Mouse (Mus musculus): ENCODE measurements at regions not wholly inside any gene's neighbourhood (a gene's known extent, or its start where the extent isn't known, plus 50 kb on each side); places are given as distances from the start of the nearest gene placed in this dataset.

- H3K9me3 ChIP-seq (replicated peaks; ENCODE audit: low read length): peaks cover 53% of the 10 kb centered on the region
- dilution Hi-C loops (cut with MboI; ENCODE audit: extremely low pct_ligation_motif_present, extremely low pct_unique_long_range_greater_than_20kb, low sequenced_read_pairs): no loop called here
Observed at GRCm38 (mm10) chr9:98140546-98140945, 107.6 kb upstream of the Clstn2 start.

GRCm38 (mm10) chr9:98142121-98142520 is 109.1 kb upstream of the Clstn2 start:
- no peak overlapping the region for H3K27ac ChIP-seq (ENCODE audit: insufficient read depth, low read depth)
- H3K4me3 ChIP-seq (replicated peaks in 1 of 3; ENCODE audit: low read depth in 2 of 3, low read length in 2 of 3, poor library complexity in 1 of 3): no peak overlapping the region
- in situ Hi-C loops (cut with MboI; ENCODE audit: low pct_ligation_motif_present, low pct_unique_long_range_greater_than_20kb, low sequenced_read_pairs): no loop called here
- no peaks in the 10 kb centered on the region for H3K36me3 ChIP-seq (replicated peaks in 1 of 2; ENCODE audit: control insufficient read depth in 1 of 2, insufficient read depth in 1 of 2, low read length in 1 of 2)
- H3K9me3 ChIP-seq (replicated peaks; ENCODE audit: low read length): peaks cover 53% of the 10 kb centered on the region
- no peaks in the 10 kb centered on the region for H3K4me1 ChIP-seq (ENCODE audit: control insufficient read depth in 1 of 2, insufficient read depth in 2 of 2)
- no peak overlapping the region for H3K9ac ChIP-seq (ENCODE audit: insufficient read depth, low read depth)
- no peaks in the 10 kb centered on the region for H3K27me3 ChIP-seq (replicated peaks)
- no peaks in the 10 kb centered on the region for H3K79me2 ChIP-seq (replicated peaks; ENCODE audit: control insufficient read depth, extremely low read depth, insufficient read depth, poor library complexity, severe bottlenecking)
- dilution Hi-C loops (cut with MboI; ENCODE audit: extremely low pct_ligation_motif_present, extremely low pct_unique_long_range_greater_than_20kb, low sequenced_read_pairs): no loop called here
- H3K4me2 ChIP-seq (ENCODE audit: insufficient read depth, low read depth, poor library complexity, severe bottlenecking): no peak overlapping the region
- no peak for DNase-seq (ENCODE audit: extremely low read depth)
- TF ChIP-seq MEF2A (IDR thresholded peaks at IDR 0.05; ENCODE audit: borderline replicate concordance, low read depth, low read length) (no peak), CHD2 (IDR thresholded peaks at IDR 0.05; ENCODE audit: low read length) (no peak), MXI1 (IDR thresholded peaks at IDR 0.05; ENCODE audit: low read depth, low read length) (no peak), ZNF384 (IDR thresholded peaks at IDR 0.05; ENCODE audit: low read depth, low read length) (no peak), KAT2A (IDR thresholded peaks at IDR 0.05; ENCODE audit: insufficient replicate concordance, low read length) (no peak), NELFE (IDR thresholded peaks at IDR 0.05; ENCODE audit: low read depth, low read length) (no peak), ZMIZ1 (IDR thresholded peaks at IDR 0.05; ENCODE audit: low read depth, low read length) (no peak), SIN3A (IDR thresholded peaks at IDR 0.05; ENCODE audit: low read length) (no peak), MAFK (IDR thresholded peaks at IDR 0.05; ENCODE audit: insufficient replicate concordance, low read length) (no peak), POLR2AphosphoS2 (IDR thresholded peaks at IDR 0.05; ENCODE audit: low read depth, low read length) (no peak), IRF4 (IDR thresholded peaks at IDR 0.05; ENCODE audit: low read depth, low read length) (no peak), MAX (IDR thresholded peaks at IDR 0.05; ENCODE audit: low read length) (no peak), ZC3H11A (IDR thresholded peaks at IDR 0.05; ENCODE audit: low read depth, low read length) (no peak)

More at GRCm38 (mm10) chr9:98140546-98140945, 107.6 kb upstream of the Clstn2 start:
- DNase-seq (ENCODE audit: extremely low read depth): no peak
- Histone ChIP-seq H3K27ac (ENCODE audit: insufficient read depth, low read depth) (no peak overlapping the region), H3K36me3 (replicated peaks in 1 of 2; ENCODE audit: control insufficient read depth in 1 of 2, insufficient read depth in 1 of 2, low read length in 1 of 2) (no peaks in the 10 kb centered on the region), H3K9ac (ENCODE audit: insufficient read depth, low read depth) (no peak overlapping the region), H3K4me2 (ENCODE audit: insufficient read depth, low read depth, poor library complexity, severe bottlenecking) (no peak overlapping the region), H3K27me3 (replicated peaks) (no peaks in the 10 kb centered on the region), H3K79me2 (replicated peaks; ENCODE audit: control insufficient read depth, extremely low read depth, insufficient read depth, poor library complexity, severe bottlenecking) (no peaks in the 10 kb centered on the region), H3K4me1 (ENCODE audit: control insufficient read depth in 1 of 2, insufficient read depth in 2 of 2) (no peaks in the 10 kb centered on the region), H3K4me3 (replicated peaks in 1 of 3; ENCODE audit: low read depth in 2 of 3, low read length in 2 of 3, poor library complexity in 1 of 3) (no peak overlapping the region)
- in situ Hi-C loops (cut with MboI; ENCODE audit: low pct_ligation_motif_present, low pct_unique_long_range_greater_than_20kb, low sequenced_read_pairs): no loop called here
- TF ChIP-seq TBP (conservative IDR thresholded peaks at IDR 0.05; ENCODE audit: low read depth, low read length) (no peak), ZC3H11A (IDR thresholded peaks at IDR 0.05; ENCODE audit: low read depth, low read length) (no peak), KAT2A (IDR thresholded peaks at IDR 0.05; ENCODE audit: insufficient replicate concordance, low read length) (no peak), NRF1 (IDR thresholded peaks at IDR 0.05; ENCODE audit: low read depth, low read length) (no peak), NELFE (IDR thresholded peaks at IDR 0.05; ENCODE audit: low read depth, low read length) (no peak), IRF4 (IDR thresholded peaks at IDR 0.05; ENCODE audit: low read depth, low read length) (no peak)
